8 mouse cellular contexts compared by ENCODE assay signal in the genomic region with DNA sequence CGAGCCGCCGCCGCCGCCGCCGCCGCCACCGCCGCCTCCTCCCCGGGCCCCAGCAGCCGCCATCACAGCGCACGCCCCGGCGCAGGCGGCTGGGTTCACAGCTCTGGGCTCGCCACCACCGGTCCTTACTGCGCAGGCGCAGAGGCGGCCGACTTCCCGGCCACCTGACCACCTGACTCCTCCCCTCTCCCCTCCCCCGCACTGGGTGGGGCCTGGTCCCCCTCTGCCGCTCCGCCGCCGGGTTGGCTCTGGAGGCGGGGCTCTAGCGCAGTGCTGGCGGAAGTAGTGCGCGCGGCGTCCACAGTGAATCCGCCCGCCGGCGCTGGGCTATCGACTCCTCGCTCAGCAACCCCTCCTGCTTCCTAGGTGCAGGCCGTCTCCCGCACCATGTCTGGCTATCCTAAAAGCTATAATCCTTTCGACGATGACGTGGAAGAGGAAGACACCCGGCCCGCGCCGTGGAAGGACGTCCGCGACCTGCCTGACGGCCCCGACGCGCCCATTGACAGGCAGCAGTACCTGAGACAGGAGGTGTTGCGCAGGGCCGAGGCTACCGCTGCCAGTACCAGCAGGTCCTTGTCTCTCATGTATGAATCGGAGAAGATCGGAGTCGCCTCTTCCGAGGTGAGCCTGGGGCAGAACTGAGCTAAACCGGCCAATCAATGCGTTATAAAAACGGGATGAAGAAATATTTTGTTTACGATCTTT. TPM values are rescaled to one million over a fixed set of nuclear protein-coding genes. Genes with fewer than 3 reads are reported as not detected.
DNase-seq lines count a peak whose midpoint lies in the region; ATAC-seq lines count a peak whose summit lies in the region.

A gene (plus strand): TSS at position 251 of the 708 bp plus-strand sequence.
A gene (minus strand): TSS at position 579 of the 708 bp plus-strand sequence.

- H3K4me3 ChIP-seq in hindbrain, embryonic 16.5 days (ENCODE audit: low read length) = peak within 1 kb of the TSS; percentile 68
- H3K4me3 ChIP-seq in macrophage (ENCODE audit: inconsistent target) = peak within 1 kb of the TSS; percentile 89

- peaks cover 24% of the 10 kb centered on the region for H3K4me1 ChIP-seq in hindbrain, embryonic 16.5 days (ENCODE audit: control insufficient read depth, insufficient read depth, low read depth, low read length)

- H3K27ac ChIP-seq in hindbrain, embryonic 16.5 days (ENCODE audit: low read depth, low read length) = peak within 1 kb of the TSS; percentile 83
- H3K27ac ChIP-seq in macrophage = peak within 1 kb of the TSS; percentile 67

- peak; percentile 98 for ATAC-seq in hindbrain, embryonic 16.5 days

- peak within 1 kb of the TSS; percentile 69 for H3K4me2 ChIP-seq in hindbrain, embryonic 16.5 days (ENCODE audit: low read length)

- peaks cover 4% of the 10 kb centered on the region; the same call in 1 of the 2 replicates for H3K36me3 ChIP-seq in hindbrain, embryonic 16.5 days (ENCODE audit: control insufficient read depth, insufficient read depth, low read length)
- H3K36me3 ChIP-seq in macrophage (ENCODE audit: inconsistent target) = no peaks in the 10 kb centered on the region

- H3K79me2 ChIP-seq in macrophage (ENCODE audit: inconsistent target) = peaks cover 95% of the 10 kb centered on the region

- H3K9me3 ChIP-seq in hindbrain, embryonic 16.5 days (ENCODE audit: control insufficient read depth, low read length) = no peaks in the 10 kb centered on the region

- peak within 1 kb of the TSS; percentile 84 for H3K9ac ChIP-seq in hindbrain, embryonic 16.5 days (ENCODE audit: low read depth, low read length)

- under 1% methylated on average over 68 of the region's 69 CpGs for WGBS in hindbrain, embryonic 16.5 days
- 2% methylated on average over 56 of the region's 69 CpGs for WGBS in macrophage (ENCODE audit: missing documents)

- peak; percentile 94 for DNase-seq in WW6 (ENCODE audit: low read depth, low spot score)
- peak; percentile 100 for DNase-seq in cerebellum, postnatal 4 days (ENCODE audit: low spot score in 2 of 2)
- peak; percentile 100 for DNase-seq in gastrocnemius, adult 18-20 months (ENCODE audit: low spot score)
- peak; percentile 100 for DNase-seq in left cerebral cortex, adult 18-20 months (ENCODE audit: low spot score in 2 of 2)
- peak; percentile 100 for DNase-seq in right cerebral cortex, adult 18-20 months
- DNase-seq in urinary bladder, postnatal 10 days (ENCODE audit: low spot score) = peak; percentile 100

- no peaks in the 10 kb centered on the region for H3K27me3 ChIP-seq in hindbrain, embryonic 16.5 days (replicated peaks; ENCODE audit: control insufficient read depth, insufficient read depth, low read length)

RNA-seq across cellular contexts. Expression of the first gene that starts in this region (rescaled TPM):
- total RNA-seq in gastrocnemius, adult 18-20 months (2021) = 10 to 100 TPM; 17.7 to 19.1 TPM
- 24.2 and 24.4 TPM in 2 replicates for polyA plus RNA-seq in hindbrain, embryonic 16.5 days (2015; fragmentation: Nextera tagmentation; extraction: Ambion mirVana)
- total RNA-seq in left cerebral cortex, adult 18-20 months (2021) = 10 to 100 TPM; 22.0 to 23.5 TPM
- 10 to 100 TPM in 22 of 26 experiments, 1 to 10 TPM in 4; 5.3 to 24.8 (median 16.5) TPM for total RNA-seq in macrophage (2018; cell fraction: chromatin; rRNA removed)
- total RNA-seq in macrophage (2018; cell fraction: cytosol; rRNA removed) = 10 to 100 TPM; 40.9 to 74.4 (median 55.7) TPM
- 10 to 100 TPM; 11.2 to 38.4 (median 24.5) TPM for total RNA-seq in macrophage (2018; cell fraction: nucleus; rRNA removed)
- polyA plus RNA-seq in macrophage (2018) = 51.2 to 107 TPM (median 60.8 TPM) in 3 replicates

RNA-seq across cellular contexts. Expression of the second gene that starts in this region (rescaled TPM):
- total RNA-seq in gastrocnemius, adult 18-20 months (2021) = 10 to 100 TPM; 21.3 to 27.7 TPM
- 58.1 and 70.6 TPM in 2 replicates for polyA plus RNA-seq in hindbrain, embryonic 16.5 days (2015; fragmentation: Nextera tagmentation; extraction: Ambion mirVana)
- total RNA-seq in left cerebral cortex, adult 18-20 months (2021) = 100 to 1,000 TPM; 350 to 352 TPM
- 100 to 1,000 TPM in 23 of 26 experiments, 10 to 100 TPM in 3; 72.4 to 282 (median 179) TPM for total RNA-seq in macrophage (2018; cell fraction: chromatin; rRNA removed)
- 10 to 100 TPM; 48.5 to 94.0 (median 71.0) TPM for total RNA-seq in macrophage (2018; cell fraction: cytosol; rRNA removed)
- 100 to 1,000 TPM in 17 of 26 experiments, 10 to 100 TPM in 9; 71.1 to 173 (median 110) TPM for total RNA-seq in macrophage (2018; cell fraction: nucleus; rRNA removed)
- 59.6 to 75.6 TPM (median 64.3 TPM) in 3 replicates for polyA plus RNA-seq in macrophage (2018)

Comparison
In these comparisons a context has a peak if more than half of its experiments do, and no peak if none do; other contexts are left out.
1. Peak in every context shown above with its lines: DNase-seq, ATAC-seq, H3K4me3 ChIP-seq and H3K27ac ChIP-seq.
2. RNA of the second gene that starts in this region (total RNA-seq): 350 to 352 TPM in left cerebral cortex, adult 18-20 months; 21.3 to 27.7 TPM in gastrocnemius, adult 18-20 months; every median in the first group is over 10 times any median in the second.